Mouse (Mus musculus): ENCODE results near the gene Kpna6. TPM values are rescaled to one million over a fixed set of nuclear protein-coding genes. Genes with fewer than 3 reads are reported as not detected.

Gene Kpna6
- polyA plus RNA-seq, 1 experiment from 2014 or later: 19.1 TPM

- Histone ChIP-seq H3K4me1 (replicated peaks) (no peaks in the 10 kb centered on the region), H3K9me3 (no peaks in the 10 kb centered on the region), H3K36me3 (peaks cover 85% of the 10 kb centered on the region), H3K4me3 (no peak overlapping the region), H3K9ac (no peak overlapping the region), H3K27me3 (no peaks in the 10 kb centered on the region), H3K27ac (replicated peaks) (no peak overlapping the region), H3K4me2 (no peak overlapping the region)
- 93% methylated on average over 6 of the region's 6 CpGs for WGBS
- no peak for ATAC-seq (ENCODE audit: low FRiP score, low read depth)
Measured at GRCm38 (mm10) chr4:129684531-129684930, 12.0 kb upstream of the Kpna6 start.

- Histone ChIP-seq H3K27me3 (no peaks in the 10 kb centered on the region), H3K4me3 (no peak overlapping the region), H3K27ac (replicated peaks) (no peak overlapping the region), H3K4me2 (no peak overlapping the region), H3K9me3 (no peaks in the 10 kb centered on the region), H3K9ac (no peak overlapping the region), H3K36me3 (peaks cover 88% of the 10 kb centered on the region), H3K4me1 (replicated peaks) (no peaks in the 10 kb centered on the region)
- ATAC-seq (ENCODE audit: low FRiP score, low read depth): no peak
- WGBS: 93% methylated on average over 11 of the region's 11 CpGs
Measured at GRCm38 (mm10) chr4:129683901-129684493, 11.4 kb upstream of the Kpna6 start.

- 94% methylated on average over 11 of the region's 11 CpGs for WGBS
- Histone ChIP-seq H3K9me3 (no peaks in the 10 kb centered on the region), H3K9ac (no peak overlapping the region), H3K36me3 (peaks cover 88% of the 10 kb centered on the region), H3K27me3 (no peaks in the 10 kb centered on the region), H3K4me1 (replicated peaks) (no peaks in the 10 kb centered on the region), H3K27ac (replicated peaks) (no peak overlapping the region), H3K4me2 (no peak overlapping the region), H3K4me3 (no peak overlapping the region)
- no peak for ATAC-seq (ENCODE audit: low FRiP score, low read depth)
Measured at GRCm38 (mm10) chr4:129681837-129682236, 9.3 kb upstream of the Kpna6 start.

- H3K9me3 ChIP-seq: no peaks in the 10 kb centered on the region
- H3K36me3 ChIP-seq: peaks cover 20% of the 10 kb centered on the region
- ATAC-seq (ENCODE audit: low FRiP score, low read depth): peak; percentile 72; the same call in 1 of the 2 replicates
- H3K9ac ChIP-seq: peak overlapping the region; percentile 84
- peak overlapping the region; percentile 82 for H3K4me3 ChIP-seq
- 7% methylated on average over 10 of the region's 10 CpGs for WGBS
- H3K27me3 ChIP-seq: no peaks in the 10 kb centered on the region
- H3K4me1 ChIP-seq (replicated peaks): peaks cover 20% of the 10 kb centered on the region
- peak overlapping the region; percentile 90 for H3K27ac ChIP-seq (replicated peaks)
- peak overlapping the region; percentile 75 for H3K4me2 ChIP-seq
Measured at GRCm38 (mm10) chr4:129672878-129673449, 397 bp upstream of the Kpna6 start.

- H3K4me3 ChIP-seq: peak overlapping the region; percentile 82
- H3K36me3 ChIP-seq: peaks cover 13% of the 10 kb centered on the region
- peak overlapping the region; percentile 75 for H3K4me2 ChIP-seq
- no peaks in the 10 kb centered on the region for H3K9me3 ChIP-seq
- peak overlapping the region; percentile 84 for H3K9ac ChIP-seq
- no peaks in the 10 kb centered on the region for H3K27me3 ChIP-seq
- H3K4me1 ChIP-seq (replicated peaks): peaks cover 20% of the 10 kb centered on the region
- peak overlapping the region; percentile 90 for H3K27ac ChIP-seq (replicated peaks)
- ATAC-seq (ENCODE audit: low FRiP score, low read depth): peak; percentile 28; the same call in 1 of the 2 replicates
- WGBS: 6% methylated on average over 12 of the region's 12 CpGs
Measured at GRCm38 (mm10) chr4:129671491-129672082, 980 bp downstream of the Kpna6 start.

GRCm38 (mm10) chr4:129662255-129662813, 10.2 kb downstream of the Kpna6 start:
- H3K27ac ChIP-seq (replicated peaks): no peak overlapping the region
- WGBS: 89% methylated on average over 3 of the region's 3 CpGs
- H3K4me2 ChIP-seq: no peak overlapping the region
- no peaks in the 10 kb centered on the region for H3K4me1 ChIP-seq (replicated peaks)
- no peaks in the 10 kb centered on the region for H3K9me3 ChIP-seq
- peaks cover 48% of the 10 kb centered on the region for H3K36me3 ChIP-seq
- ATAC-seq (ENCODE audit: low FRiP score, low read depth): no peak
- no peak overlapping the region for H3K4me3 ChIP-seq
- no peaks in the 10 kb centered on the region for H3K27me3 ChIP-seq
- H3K9ac ChIP-seq: no peak overlapping the region

- 94% methylated on average over 3 of the region's 3 CpGs for WGBS
- Histone ChIP-seq H3K4me3 (no peak overlapping the region), H3K36me3 (peaks cover 52% of the 10 kb centered on the region)
Measured at GRCm38 (mm10) chr4:129661584-129661983, 11.0 kb downstream of the Kpna6 start.

GRCm38 (mm10) chr4:129654770-129655169, 17.8 kb downstream of the Kpna6 start:
- Histone ChIP-seq H3K4me2 (no peak overlapping the region), H3K27ac (replicated peaks) (no peak overlapping the region), H3K9ac (no peak overlapping the region), H3K36me3 (peaks cover 94% of the 10 kb centered on the region), H3K27me3 (no peaks in the 10 kb centered on the region), H3K4me3 (no peak overlapping the region), H3K4me1 (replicated peaks) (no peaks in the 10 kb centered on the region), H3K9me3 (no peaks in the 10 kb centered on the region)
- WGBS: 94% methylated on average over 14 of the region's 14 CpGs
- ATAC-seq (ENCODE audit: low FRiP score, low read depth): no peak

More at GRCm38 (mm10) chr4:129661584-129661983, 11.0 kb downstream of the Kpna6 start:
- no peak overlapping the region for H3K4me2 ChIP-seq
- H3K9me3 ChIP-seq: no peaks in the 10 kb centered on the region
- H3K9ac ChIP-seq: no peak overlapping the region
- ATAC-seq (ENCODE audit: low FRiP score, low read depth): no peak
- no peaks in the 10 kb centered on the region for H3K27me3 ChIP-seq
- no peaks in the 10 kb centered on the region for H3K4me1 ChIP-seq (replicated peaks)
- H3K27ac ChIP-seq (replicated peaks): no peak overlapping the region

GRCm38 (mm10) chr4:129650359-129650758, 22.2 kb downstream of the Kpna6 start:
- no peaks in the 10 kb centered on the region for H3K4me1 ChIP-seq (replicated peaks)
- H3K27ac ChIP-seq (replicated peaks): no peak overlapping the region
- 94% methylated on average over 8 of the region's 8 CpGs for WGBS
- H3K4me2 ChIP-seq: no peak overlapping the region
- no peak for ATAC-seq (ENCODE audit: low FRiP score, low read depth)
- no peaks in the 10 kb centered on the region for H3K27me3 ChIP-seq
- H3K9me3 ChIP-seq: no peaks in the 10 kb centered on the region
- H3K9ac ChIP-seq: no peak overlapping the region
- no peak overlapping the region for H3K4me3 ChIP-seq
- peaks cover 88% of the 10 kb centered on the region for H3K36me3 ChIP-seq

- Histone ChIP-seq H3K9ac (no peak overlapping the region), H3K27me3 (no peaks in the 10 kb centered on the region), H3K9me3 (no peaks in the 10 kb centered on the region), H3K4me2 (no peak overlapping the region), H3K36me3 (peaks cover 80% of the 10 kb centered on the region), H3K4me1 (replicated peaks) (no peaks in the 10 kb centered on the region), H3K27ac (replicated peaks) (no peak overlapping the region), H3K4me3 (no peak overlapping the region)
- 90% methylated on average over 1 of the region's 1 CpGs for WGBS
- ATAC-seq (ENCODE audit: low FRiP score, low read depth): no peak
Measured at GRCm38 (mm10) chr4:129648656-129649055, 23.9 kb downstream of the Kpna6 start.

- Histone ChIP-seq H3K36me3 (peaks cover 52% of the 10 kb centered on the region), H3K4me2 (no peak overlapping the region), H3K27ac (replicated peaks) (no peak overlapping the region), H3K27me3 (no peaks in the 10 kb centered on the region), H3K4me3 (no peak overlapping the region), H3K9me3 (no peaks in the 10 kb centered on the region), H3K9ac (no peak overlapping the region), H3K4me1 (replicated peaks) (peaks cover 3% of the 10 kb centered on the region; the same call in 1 of the 2 replicates)
- WGBS: 93% methylated on average over 6 of the region's 6 CpGs
- no peak for ATAC-seq (ENCODE audit: low FRiP score, low read depth)
Measured at GRCm38 (mm10) chr4:129645204-129645603, 27.4 kb downstream of the Kpna6 start.

GRCm38 (mm10) chr4:129641756-129642155, 30.8 kb downstream of the Kpna6 start:
- Histone ChIP-seq H3K9ac (no peak overlapping the region), H3K4me1 (replicated peaks) (peaks cover 23% of the 10 kb centered on the region), H3K4me2 (peak overlapping the region; percentile 76), H3K27ac (replicated peaks) (no peak overlapping the region), H3K9me3 (no peaks in the 10 kb centered on the region), H3K4me3 (no peak overlapping the region), H3K36me3 (peaks cover 26% of the 10 kb centered on the region), H3K27me3 (no peaks in the 10 kb centered on the region)
- WGBS: 56% methylated on average over 5 of the region's 5 CpGs
- ATAC-seq (ENCODE audit: low FRiP score, low read depth): no peak

All from hindbrain, embryonic 15.5 days (tissue).